Mouse (Mus musculus): ENCODE data around the gene Oser1.
A peak's percentile ranks its signal among the peaks of the same experiment; 100 is the strongest.

The Oser1 gene

DNA sequence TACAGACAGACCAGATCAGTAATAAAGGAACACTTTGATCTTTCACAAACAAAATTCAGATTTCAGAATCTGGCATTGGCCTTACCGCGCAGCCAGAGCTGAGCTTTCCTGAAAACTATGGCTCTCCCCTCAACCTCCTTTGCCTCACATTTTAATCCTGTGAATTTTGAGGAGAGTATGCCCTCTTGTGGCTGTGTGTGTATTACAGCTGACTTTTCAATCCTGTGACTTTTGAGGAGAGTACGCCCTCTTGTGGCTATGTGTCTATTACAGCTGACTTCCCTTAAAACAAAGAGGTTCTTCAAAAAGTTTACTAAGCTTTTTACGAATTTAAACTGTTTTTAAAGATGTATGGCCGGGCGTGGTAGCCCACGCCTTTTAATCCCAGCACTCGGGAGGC is 23.3 kb downstream of the Oser1 start:
- DNase-seq (ENCODE audit: low read depth, low spot score) = peak; percentile 61

DNA sequence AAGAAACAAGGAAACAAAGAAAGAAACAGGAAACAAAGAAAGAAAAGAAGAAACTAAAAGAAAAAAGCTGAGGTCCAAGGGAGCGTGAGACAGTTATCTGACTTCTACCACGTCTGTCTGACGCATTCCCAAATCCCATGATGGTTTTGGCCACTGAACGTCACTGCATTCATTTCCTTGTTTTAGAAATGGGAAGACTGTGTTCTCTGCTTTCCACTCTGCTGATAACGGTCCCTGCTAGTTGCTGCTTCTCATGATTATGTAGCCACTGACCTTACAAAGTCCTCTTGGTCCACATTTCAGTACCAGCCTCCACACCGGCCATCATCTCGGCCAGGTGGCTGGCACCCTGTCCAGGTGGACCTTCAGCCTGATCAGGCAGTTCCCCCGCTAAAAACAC is 25.3 kb downstream of the Oser1 start:
- no peak for DNase-seq (ENCODE audit: low read depth, low spot score)

DNA sequence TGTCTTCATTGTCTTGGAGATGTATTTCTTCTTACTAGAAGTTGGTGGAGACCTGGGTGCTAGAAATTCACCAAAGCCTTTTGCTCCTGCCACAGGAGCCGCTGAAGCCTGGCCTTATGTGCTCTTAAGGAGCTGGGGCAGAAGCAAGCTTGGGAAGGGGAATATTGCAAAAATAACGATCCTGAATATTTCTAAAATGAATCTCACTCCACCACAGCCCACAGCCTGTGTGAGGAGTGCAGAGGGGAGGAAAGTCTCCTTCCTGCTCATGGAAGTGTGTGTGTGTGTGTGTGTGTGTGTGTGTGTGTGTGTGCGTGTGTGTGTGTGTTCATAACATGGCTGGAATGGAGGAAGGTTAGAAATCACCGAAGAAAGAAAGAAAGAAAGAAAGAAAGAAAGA is 25.7 kb downstream of the Oser1 start:
- DNase-seq (ENCODE audit: low read depth, low spot score) = no peak

DNA sequence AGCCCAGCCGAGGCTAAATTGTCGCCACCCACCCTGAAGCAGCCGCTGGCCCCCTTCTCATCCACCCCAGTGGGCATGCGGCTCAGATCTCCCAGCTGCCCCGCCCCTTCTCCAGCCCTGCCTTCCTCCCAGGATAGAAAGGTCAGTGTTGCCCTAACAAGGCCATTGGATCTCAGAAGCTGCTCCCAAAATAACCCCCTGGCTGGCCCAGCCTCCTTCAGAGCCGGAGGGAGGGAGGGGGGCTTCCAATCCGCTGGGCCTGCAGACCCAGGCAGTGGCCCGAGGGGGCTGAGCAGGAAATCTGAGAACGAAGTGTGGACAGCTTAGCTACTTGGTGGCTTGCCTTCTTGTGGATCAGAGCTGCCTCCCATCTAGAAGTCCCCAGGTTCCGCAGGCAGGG is 26.6 kb downstream of the Oser1 start, which contains the start of gene Jph2:
Gene Jph2, minus strand, starts transcription at position 89 of the 400 bp plus-strand sequence.
- DNase-seq (ENCODE audit: low read depth, low spot score) = no peak

DNA sequence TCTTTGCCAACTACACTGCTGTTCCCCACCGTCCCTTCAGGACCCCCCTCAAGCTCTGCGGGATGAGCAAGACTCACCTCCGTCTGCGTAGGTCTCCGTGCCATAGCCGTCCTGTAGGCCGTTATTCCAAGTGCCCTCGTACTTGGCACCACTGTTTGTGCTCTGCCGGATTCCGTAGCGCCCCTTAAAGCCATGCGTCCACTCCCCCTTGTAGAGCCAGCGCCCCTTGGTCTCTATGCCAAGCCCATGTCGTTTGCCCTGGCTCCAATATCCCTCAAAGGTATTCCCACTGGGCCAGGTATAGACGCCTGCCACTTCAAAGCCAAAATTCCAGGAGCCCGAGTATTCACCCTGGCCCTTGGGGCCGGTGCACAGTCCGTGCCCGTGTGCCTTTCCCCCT is 27.4 kb downstream of the Oser1 start:
- no peak for DNase-seq (ENCODE audit: low read depth, low spot score)

DNA sequence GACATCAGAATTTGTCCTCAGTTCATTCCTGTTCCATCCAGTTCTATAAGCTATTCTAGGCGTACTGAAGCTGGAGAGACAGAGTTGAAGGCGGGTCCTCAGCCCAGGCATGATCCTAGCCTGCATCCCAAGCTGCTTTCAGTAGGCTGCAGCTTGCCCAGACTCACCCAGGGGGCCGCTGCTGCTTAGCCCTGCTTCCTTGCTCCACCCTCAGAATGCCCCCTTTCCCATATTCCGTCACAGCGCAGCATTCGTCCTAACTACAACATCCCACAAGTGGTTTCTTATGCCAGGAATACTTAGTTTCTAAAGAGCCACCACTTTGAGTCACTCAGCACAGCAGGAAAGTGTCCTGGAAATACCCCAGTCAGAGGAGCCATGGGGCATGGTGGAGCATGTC is 29.5 kb downstream of the Oser1 start:
- no peak for DNase-seq (ENCODE audit: low read depth, low spot score)

DNA sequence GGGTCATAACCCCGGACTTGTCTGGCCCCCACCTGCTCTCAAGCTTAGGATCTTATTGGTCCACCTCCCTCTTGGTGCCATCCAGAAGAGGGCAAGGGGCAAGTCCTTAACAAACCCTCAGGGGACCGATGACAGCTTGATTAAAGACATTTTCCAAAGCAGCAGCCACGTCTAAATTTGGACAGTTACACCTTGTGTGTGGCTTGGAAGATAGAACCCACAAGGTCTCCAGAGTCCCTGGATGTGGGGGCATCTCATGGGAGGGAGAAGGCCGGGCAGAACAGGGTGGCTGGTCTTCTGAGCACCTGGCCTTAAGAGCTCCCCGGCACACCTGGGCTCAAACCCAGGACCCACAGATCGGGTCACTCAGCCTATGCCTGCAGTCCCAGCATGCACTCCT is 30.5 kb downstream of the Oser1 start:
- DNase-seq (ENCODE audit: low read depth, low spot score) = no peak

DNA sequence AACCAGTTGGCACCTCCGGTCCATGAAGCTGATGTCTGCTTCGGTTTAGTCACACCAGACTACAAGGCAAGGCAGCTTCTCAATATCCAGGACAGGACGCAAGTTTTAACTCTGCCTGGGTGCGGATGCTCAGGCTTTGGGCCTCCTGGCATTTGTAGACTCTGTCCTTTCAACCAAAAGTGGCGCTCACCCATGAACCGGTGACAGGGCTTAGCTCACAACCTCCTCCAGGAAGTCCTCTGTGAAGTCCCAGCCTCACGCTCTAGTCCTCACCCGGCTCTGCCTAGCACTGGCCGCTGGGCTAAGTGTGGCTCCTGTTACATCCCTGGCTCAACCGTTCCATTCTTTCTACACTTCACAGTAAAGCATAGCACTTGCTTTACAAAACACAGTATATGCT is 31.3 kb downstream of the Oser1 start:
- no peak for DNase-seq (ENCODE audit: low read depth, low spot score)

DNA sequence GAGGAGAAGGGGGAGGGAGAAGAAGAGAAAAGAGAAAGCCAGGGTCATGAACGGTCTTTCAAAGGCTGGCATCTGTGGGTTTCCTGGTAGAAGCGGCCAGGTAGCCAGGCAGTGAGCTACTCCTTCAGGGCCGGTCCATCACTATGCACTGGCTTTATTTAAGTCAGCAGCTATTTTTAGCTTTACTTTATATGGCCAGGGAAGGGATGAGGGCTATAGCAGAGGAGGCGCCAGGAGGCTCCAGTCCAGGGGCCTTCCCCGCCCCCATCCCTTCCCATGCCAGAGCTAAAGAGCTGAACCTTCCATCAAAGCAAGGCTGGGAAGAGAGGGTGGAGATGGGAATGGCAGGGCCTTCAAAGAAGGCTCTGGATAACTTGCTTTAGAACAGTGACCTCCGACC is 32.1 kb downstream of the Oser1 start:
- no peak for DNase-seq (ENCODE audit: low read depth, low spot score)

DNA sequence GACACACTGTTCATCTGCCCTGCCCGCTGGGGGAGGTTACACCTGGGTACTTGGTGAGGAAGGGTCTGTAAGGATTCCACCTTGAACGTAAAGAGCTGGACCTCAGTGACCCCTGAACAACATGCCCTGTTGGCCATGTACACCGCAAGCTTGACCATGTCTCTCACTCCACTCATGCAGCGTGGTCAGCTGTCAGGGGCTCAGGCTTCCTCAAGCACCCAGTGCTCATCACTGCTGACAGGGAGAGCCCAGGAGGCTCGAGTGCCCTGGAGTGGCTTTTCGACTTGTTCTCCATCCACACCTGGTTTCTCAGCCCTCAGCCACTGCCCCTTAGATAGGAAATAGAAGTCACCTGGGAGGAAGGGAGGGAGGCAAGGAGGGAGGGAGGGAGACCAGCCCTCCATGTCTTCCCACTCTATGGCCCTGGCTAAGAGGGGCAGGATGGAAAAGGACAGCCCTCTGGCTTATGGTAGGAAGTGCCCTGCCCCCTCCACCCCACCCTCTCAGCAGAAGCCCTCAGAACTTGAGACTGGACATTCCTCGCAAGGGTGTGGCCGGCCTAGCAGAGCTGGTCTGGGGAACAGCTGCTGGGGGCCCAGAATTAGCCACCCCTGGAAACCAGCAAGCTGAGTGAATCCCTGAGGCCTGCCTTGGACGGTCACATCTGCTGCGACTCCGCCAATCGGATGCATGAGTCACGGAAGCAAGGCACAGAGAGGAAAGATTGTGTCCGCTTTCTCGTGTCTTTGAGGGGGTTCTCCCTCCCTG is 37.9 kb downstream of the Oser1 start:
- DNase-seq (ENCODE audit: low read depth, low spot score) = no peak

DNA sequence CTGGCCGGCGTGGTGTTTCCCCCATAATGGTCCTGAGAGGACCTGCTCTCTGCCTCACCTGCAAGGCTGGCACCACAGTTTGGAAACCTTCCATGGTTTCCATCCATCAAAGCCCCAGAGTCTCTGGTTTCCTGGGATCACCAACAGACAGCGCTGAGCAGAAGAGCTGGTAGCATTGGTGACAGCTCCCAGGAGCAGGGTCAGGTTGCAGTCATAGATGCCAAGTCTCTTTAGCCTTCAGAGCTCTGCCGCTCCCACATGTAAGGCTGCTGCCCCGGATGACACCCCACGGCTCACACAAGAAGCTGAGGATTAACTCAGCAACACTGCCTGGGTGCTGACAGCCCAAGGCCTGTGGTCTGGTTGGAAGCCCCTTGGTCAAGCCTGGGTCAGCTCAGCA is 39.4 kb downstream of the Oser1 start:
- DNase-seq (ENCODE audit: low read depth, low spot score) = no peak

DNA sequence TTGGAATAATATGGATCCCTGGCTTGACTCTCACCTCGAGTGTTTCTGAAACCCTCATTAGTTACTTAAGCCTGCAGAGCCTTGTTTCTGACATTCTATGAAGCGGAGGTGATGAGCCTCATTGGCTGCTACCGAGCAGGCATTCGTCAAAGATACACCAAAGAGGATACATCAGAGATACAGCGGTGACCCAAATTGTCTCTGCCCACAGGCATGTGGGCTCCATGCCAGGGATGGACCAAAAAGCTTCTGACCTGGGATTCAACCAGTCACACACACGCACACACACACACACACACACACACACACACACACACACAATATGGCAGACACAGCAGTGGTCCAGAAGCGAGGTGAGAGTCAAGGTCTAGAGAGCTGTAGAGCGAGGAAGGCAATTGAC is 43.3 kb downstream of the Oser1 start:
- DNase-seq (ENCODE audit: low read depth, low spot score) = no peak

DNA sequence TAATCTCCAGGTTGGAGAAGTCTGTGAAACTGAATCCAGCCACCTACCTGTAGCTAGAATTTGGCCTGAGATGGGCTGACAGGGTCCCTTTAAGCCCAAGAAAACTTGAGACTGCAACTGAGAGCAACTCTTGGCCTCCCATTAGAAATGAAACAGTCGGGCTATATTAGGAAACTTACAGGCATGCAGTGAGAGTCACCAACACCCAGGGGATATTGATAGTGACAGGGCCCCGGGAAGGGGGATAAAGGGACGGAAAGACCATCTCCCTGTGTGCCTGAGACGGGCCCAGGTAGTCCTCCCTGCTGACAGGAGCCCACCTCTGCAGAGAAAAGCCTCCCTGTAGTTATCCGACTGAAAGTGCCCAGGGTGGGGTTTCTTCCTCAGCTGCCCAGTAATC is 45.1 kb downstream of the Oser1 start:
- DNase-seq (ENCODE audit: low read depth, low spot score) = no peak

DNA sequence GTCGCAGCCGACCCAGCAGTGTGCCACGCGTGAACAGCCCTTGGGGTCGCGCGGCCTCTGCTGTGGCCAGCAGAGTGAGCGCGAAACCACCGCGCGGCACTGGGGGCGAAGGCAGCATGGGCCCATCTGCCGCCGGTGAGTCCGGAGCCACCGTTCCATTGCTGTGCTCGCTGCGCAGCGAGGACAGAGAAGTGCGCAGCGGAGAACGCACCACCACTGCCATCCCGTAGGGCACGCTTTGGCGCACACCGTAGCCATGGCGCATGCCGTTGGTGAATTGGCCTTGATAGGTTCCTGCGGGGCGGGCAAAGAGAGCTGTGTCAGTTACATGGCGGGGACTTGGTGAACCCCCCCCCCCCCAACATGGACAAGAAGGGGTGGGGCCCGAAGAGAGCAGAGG is 48.4 kb downstream of the Oser1 start:
- peak; percentile 34 for DNase-seq (ENCODE audit: low read depth, low spot score)

DNA sequence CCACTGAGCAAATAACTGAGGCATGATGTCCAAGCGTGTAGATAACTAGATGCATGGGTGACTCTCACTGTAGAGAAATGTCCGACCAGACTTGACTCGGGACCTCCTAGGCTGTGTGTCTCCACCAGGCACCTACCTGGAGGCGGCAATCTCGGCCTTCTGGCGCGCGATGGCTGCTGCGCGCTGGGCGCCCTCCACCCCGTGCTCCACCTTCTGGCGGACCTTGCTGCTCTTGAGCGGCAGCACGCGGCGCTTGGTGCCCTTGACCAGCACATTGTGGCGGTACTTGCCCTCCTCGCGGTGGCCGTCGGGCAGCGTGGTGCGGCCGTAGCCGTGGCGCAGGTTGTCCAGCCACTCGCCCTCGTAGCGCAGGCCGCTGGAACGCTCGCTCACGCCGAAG is 49.0 kb downstream of the Oser1 start:
- DNase-seq (ENCODE audit: low read depth, low spot score) = no peak

DNA sequence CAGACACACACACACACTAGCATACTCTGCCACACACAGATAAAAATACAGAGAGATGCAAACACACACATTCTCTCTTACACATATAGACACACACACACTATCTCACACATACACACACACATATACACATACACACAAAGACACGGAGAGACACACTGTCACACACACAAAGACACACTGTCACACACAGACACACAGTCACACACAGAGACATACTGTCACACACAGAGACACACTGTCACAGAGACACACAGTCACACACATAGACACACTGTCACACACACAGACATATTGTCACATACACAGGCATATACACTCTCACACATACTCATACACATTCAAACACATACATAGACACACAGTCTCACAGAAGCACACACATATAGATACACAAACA is 51.9 kb downstream of the Oser1 start:
- no peak for DNase-seq (ENCODE audit: low read depth, low spot score)

DNA sequence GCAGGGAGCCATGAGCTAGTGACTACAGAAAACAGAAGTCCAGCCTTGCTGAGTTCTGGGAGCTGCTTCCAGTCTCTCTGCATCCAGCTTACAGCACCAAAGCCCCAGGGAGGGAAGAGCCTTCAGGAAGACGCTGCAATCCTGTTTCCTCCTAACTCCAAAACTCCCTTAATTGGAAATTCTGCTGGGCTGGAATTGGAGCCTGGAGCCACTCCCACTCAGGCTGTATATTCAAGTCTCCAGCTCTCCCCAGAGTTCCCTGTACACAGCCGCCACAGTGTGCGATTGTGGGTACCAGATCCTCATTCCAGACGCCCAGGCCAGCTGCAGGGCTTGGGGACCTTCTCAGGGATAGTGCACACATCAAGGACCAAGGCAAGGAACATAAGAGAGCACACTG is 54.3 kb downstream of the Oser1 start:
- DNase-seq (ENCODE audit: low read depth, low spot score) = no peak

DNA sequence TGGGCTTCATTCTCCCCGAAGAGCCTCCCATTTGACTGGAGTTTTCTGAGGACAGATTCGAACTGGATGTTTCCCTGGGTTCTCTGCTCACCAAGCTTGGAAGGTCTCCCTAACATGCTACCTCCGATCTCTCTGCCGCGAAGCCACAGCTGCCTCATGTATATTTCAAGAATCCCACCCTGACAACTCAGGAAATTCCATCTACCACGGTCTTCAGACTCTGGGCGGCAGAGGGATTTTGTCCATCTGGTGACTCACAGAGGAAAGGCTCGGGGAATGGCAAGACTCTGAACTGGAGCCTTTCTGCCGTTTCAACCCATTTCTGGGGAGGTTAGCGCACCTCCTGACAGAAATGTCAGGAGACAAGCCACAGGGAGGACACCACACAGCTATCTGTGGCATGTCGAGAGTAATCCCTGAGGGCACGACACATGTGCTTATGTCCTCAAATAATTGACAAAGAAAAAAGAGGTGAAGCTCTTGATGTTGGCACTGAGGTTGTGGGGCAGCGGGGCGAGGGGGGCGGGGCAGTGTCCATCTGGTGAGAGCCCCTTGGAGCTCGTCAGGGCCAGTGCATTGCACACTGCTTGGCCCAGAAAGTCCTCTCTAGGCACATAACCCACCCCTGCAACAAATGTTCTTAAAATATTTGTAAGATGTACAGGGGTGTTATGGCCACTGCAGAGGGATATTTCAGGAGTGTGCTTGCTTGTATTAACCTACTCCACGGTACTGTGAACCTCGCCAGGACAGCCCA is 59.5 kb downstream of the Oser1 start:
- DNase-seq (ENCODE audit: low read depth, low spot score) = no peak

DNA sequence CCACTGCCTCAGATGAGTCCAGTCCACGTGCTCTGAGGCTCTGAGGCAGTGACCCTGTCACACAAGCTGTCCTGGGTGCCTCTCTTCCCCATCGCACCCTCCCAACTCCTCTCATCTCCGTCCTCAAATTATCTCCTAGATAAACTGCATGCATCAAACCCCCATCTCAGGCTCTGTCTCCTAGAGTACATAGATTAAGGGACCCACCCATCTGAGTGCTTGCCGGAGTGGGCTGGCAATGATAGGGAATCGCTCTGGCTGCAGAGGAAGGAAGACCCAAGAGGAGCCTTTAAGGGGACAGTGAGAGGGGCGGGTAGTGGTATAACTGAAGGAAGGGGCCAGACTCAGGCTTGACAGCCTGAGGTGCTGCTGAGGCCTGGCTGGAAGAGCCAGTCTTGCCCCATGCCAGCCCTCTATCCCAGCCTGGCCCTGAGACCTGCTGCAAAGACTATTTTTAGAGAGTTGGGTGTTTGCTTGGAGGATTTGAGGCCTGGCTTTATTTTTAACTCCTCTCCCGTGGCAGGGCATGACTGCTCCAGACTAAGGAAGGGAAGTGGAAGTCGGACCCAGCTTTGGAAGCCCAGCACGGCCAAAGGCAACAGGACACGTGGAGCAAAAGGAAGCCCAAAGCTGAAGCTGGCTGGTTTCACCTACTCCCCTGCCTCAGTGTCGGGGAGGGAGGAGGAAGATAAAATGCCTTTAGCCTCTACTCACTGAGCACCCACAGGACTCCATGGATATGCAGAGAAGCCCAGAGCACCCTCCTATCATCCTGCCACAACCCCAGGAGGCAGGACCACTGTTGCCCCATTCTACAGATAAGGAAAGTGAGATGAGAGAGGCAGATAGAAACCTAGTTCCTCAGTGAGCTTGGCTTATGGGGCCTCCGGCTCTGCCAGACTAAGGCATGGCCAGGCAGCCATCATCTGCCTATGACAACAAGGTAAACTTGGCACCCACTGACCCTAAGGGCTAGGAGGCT is 61.3 kb downstream of the Oser1 start:
- no peak for DNase-seq (ENCODE audit: low read depth, low spot score)

DNA sequence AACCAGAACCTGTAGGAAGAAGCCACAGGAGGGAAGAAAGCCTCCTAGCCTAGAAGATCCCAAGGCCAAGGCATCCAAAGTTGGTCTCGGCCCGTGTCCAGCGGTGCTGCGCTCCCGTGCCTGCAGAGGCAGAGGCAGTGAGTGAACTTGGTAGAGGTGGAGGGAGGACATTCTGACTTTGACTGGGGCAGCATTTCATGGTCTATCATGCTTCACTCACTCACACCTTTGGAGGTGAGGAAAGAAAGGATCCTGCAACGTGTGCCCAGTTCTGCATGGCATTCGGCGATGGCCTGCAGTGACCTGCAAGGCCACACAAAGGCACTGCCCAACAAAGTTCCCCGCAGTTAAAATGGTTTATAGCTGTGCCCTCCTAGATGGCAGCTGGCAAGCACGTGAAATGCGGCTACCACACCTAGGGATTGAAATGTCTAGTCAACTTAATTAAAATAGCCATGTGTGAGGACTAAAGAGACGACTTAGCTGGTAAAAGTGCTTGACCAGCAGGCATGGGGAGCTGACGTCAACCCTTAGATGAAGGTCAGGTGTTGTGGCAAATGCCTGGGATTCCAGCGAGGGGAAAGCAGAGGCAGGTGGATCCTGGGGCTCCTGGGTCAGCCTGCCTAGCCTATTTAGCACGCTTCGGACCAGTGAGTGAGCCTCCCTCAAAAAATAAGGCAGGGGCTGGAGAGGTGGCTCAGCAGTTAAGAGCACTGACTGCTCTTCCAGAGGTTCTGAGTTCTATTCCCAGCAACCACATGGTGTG is 63.5 kb downstream of the Oser1 start:
- DNase-seq (ENCODE audit: low read depth, low spot score) = no peak

DNA sequence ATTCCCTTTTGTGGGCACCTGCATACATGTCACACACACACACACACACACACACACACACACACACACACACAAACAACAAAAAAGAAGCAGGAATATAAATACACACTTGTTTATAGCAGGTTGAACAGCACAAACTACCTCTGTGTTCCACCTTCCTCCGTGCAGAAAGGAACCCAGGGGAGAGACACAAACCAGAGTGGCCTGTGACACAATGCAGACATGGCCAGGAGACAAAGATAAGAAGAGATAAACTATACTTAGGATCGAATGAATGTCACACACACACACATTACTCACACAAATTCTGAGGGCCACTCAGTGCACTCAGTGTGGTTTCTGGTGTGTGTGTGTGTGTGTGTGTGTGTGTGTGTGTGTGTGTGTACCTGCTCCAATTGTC is 65.2 kb downstream of the Oser1 start:
- DNase-seq (ENCODE audit: low read depth, low spot score) = no peak

All from WW6 (cell line).